In genomic region chr9:40376711-40377410, GRCm38 (mm10) we compare ENCODE assay signal across 10 mouse cellular contexts.
A peak's percentile ranks its signal among the peaks of the same experiment; 100 is the strongest.
DNase-seq lines count a peak whose midpoint lies in the region; ATAC-seq and TF ChIP-seq lines count a peak whose summit lies in the region.
"Had no signal": no experiment of that assay in that cellular context is flagged by ENCODE, and none has a peak within 500 bp of the region (broad histone marks: within the 10 kb centered on the region; RNA-seq: fewer than 3 reads in every experiment).

No protein-coding gene starts in this region.

- DNase-seq in heart, embryonic 10.5 days (ENCODE audit: low spot score), result no peak
- DNase-seq in heart, postnatal 4 days, result no peak
- DNase-seq in brain, adult 2 months (ENCODE audit: low read depth, low spot score), result peak; percentile 68
- DNase-seq in hindbrain, embryonic 10.5 days (ENCODE audit: low spot score), result no peak
- DNase-seq in liver, postnatal 0 days, result no peak
- DNase-seq in layer of hippocampus, postnatal 14 days (ENCODE audit: low spot score in 2 of 2), result no peak
- no peak for DNase-seq in layer of hippocampus, adult 8-10 months (ENCODE audit: low spot score in 2 of 2)
- no peak for DNase-seq in layer of hippocampus, adult 9-10 months (ENCODE audit: low spot score)

- peak overlapping the region; percentile 61 for H3K4me2 ChIP-seq in liver, postnatal 0 days (ENCODE audit: low read depth, low read length)

- no peaks in the 10 kb centered on the region for H3K36me3 ChIP-seq in heart, embryonic 10.5 days
- H3K36me3 ChIP-seq in hindbrain, embryonic 10.5 days, result no peaks in the 10 kb centered on the region
- H3K36me3 ChIP-seq in liver, postnatal 0 days (replicated peaks; ENCODE audit: insufficient read depth, low read length), result no peaks in the 10 kb centered on the region

- no peak overlapping the region for H3K4me3 ChIP-seq in heart, embryonic 10.5 days
- no peak overlapping the region for H3K4me3 ChIP-seq in hindbrain, embryonic 10.5 days
- no peak overlapping the region for H3K4me3 ChIP-seq in liver, postnatal 0 days (ENCODE audit: low read depth, low read length)
- H3K4me3 ChIP-seq: erythroblast, embryonic 14.5 days; myocyte had no signal

- peak overlapping the region; percentile 42; the same call in 1 of the 2 replicates for H3K27ac ChIP-seq in heart, embryonic 10.5 days
- peak overlapping the region; percentile 77 for H3K27ac ChIP-seq in hindbrain, embryonic 10.5 days
- H3K27ac ChIP-seq in liver, postnatal 0 days (ENCODE audit: low read depth), result no peak overlapping the region

- 0 out of 2 replicates have a peak, but pooled peaks cover 9% of the 10 kb centered on the region for H3K27me3 ChIP-seq in heart, embryonic 10.5 days (ENCODE audit: insufficient read depth, poor library complexity, severe bottlenecking)
- H3K27me3 ChIP-seq in hindbrain, embryonic 10.5 days (ENCODE audit: insufficient read depth, poor library complexity, severe bottlenecking), result 0 out of 2 replicates have a peak, but pooled peaks cover 3% of the 10 kb centered on the region
- no peaks in the 10 kb centered on the region for H3K27me3 ChIP-seq in liver, postnatal 0 days (ENCODE audit: insufficient read depth, low read length)

- TF ChIP-seq EP300 in liver, postnatal 0 days (IDR thresholded peaks at IDR 0.05; ENCODE audit: low read depth), result no peak

- no peak overlapping the region for H3K9ac ChIP-seq in liver, postnatal 0 days (replicated peaks)

- peaks cover 40% of the 10 kb centered on the region for H3K4me1 ChIP-seq in heart, embryonic 10.5 days
- peaks cover 39% of the 10 kb centered on the region for H3K4me1 ChIP-seq in hindbrain, embryonic 10.5 days (replicated peaks)
- H3K4me1 ChIP-seq in liver, postnatal 0 days (ENCODE audit: insufficient read depth), result no peaks in the 10 kb centered on the region

- WGBS in heart, embryonic 10.5 days, result 61% methylated on average over 9 of the region's 9 CpGs
- 65% methylated on average over 9 of the region's 9 CpGs for WGBS in hindbrain, embryonic 10.5 days
- 66% methylated on average over 9 of the region's 9 CpGs for WGBS in liver, postnatal 0 days (ENCODE audit: insufficient replicate concordance)

- peak; percentile 58; the same call in 1 of the 2 replicates for ATAC-seq in liver, postnatal 0 days

- H3K9me3 ChIP-seq in heart, embryonic 10.5 days, result no peaks in the 10 kb centered on the region
- no peaks in the 10 kb centered on the region for H3K9me3 ChIP-seq in hindbrain, embryonic 10.5 days
- no peaks in the 10 kb centered on the region for H3K9me3 ChIP-seq in liver, postnatal 0 days (ENCODE audit: low read length)

- no peak for TF ChIP-seq CTCF in liver, postnatal 0 days (IDR thresholded peaks at IDR 0.05; ENCODE audit: low read depth)
